In the genomic region with DNA sequence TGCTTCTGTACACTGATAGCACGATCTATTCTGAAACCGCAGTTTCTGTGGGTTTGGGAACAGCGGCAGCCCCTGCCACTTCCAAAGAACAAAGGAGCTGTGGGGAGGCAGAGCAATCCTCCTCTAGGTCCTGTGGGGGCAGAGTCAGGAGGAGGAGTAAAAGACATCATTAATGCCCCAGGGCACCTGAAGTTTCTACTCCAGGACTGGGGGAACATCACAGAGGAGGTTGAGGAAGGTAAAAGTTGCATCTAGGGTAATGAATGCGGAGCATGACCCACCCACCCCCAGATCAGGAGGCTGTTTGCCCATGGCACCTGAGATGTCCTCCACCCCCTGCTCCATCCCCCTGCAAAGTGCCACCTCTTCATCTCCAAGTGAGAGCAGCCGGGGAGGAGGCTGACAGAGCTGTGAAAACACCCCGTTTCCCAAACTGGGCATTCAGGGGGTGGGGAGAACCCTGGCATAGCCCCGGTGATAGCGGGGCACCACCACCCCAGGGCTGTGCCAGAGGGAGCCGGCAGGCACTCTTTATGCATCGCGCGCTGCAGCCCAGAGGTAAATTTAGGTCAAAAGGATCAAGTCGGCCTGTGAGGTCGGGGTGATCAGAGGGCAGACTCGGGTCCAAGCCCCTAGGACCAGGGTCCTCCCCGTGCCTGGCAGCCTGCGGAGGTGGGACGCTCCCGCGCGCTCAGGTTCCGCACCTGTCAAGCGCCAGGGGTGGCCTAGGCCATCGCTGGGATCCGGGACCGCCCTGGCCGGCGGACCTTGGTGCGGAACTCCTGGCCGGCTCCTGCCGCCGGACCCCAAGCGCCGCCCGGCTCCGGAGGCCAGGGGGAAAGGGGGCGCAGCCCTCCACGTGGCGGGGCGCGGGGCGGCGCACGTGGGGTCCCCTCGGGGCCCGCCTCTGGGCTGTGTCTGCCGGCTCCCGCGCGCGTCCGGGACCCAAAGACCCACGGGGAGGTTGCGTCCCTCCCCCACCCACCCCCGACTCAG, we compare ENCODE assay signal across 8 mouse cellular contexts. TPM values are rescaled to one million over a fixed set of nuclear protein-coding genes. Genes with fewer than 3 reads are reported as not detected.
DNase-seq lines count a peak whose midpoint lies in the region; TF ChIP-seq lines count a peak whose summit lies in the region.

No protein-coding gene starts in this region.

- peak overlapping the region; percentile 90 for H3K4me3 ChIP-seq in limb, embryonic 10.5 days
- H3K4me3 ChIP-seq in myocyte = peak overlapping the region; percentile 35

- DNase-seq in gastrocnemius, postnatal 10 days = peak; percentile 44
- no peak for DNase-seq in gastrocnemius, adult 8-10 months (ENCODE audit: low spot score in 2 of 2)
- DNase-seq in CD8-positive naive resting alpha-beta T cell, adult 2 months (ENCODE audit: low read depth in 2 of 2, low spot score in 2 of 2) = peak; percentile 15 to 20
- DNase-seq in embryo, embryonic 11 days = peak; percentile 60
- DNase-seq in heart, postnatal 4 days = peak; percentile 39
- peak; percentile 72 for DNase-seq in limb, embryonic 10.5 days (ENCODE audit: low spot score)
- no peak for DNase-seq in c-Kit-positive CD71-positive TER-119-positive erythroid progenitor cells, embryonic 14.5 days (ENCODE audit: low spot score)

- H3K27me3 ChIP-seq in limb, embryonic 10.5 days (ENCODE audit: low read depth, poor library complexity, severe bottlenecking) = no peaks in the 10 kb centered on the region
- H3K27me3 ChIP-seq in myocyte (ENCODE audit: control insufficient read depth, insufficient read depth, insufficient read length) = no peaks in the 10 kb centered on the region

- no peaks in the 10 kb centered on the region for H3K9me3 ChIP-seq in limb, embryonic 10.5 days (replicated peaks)

- peak overlapping the region; percentile 94 for H3K27ac ChIP-seq in limb, embryonic 10.5 days

- peak overlapping the region; percentile 67 for H3K4me2 ChIP-seq in myocyte (ENCODE audit: low read depth)

- H3K4me1 ChIP-seq in limb, embryonic 10.5 days = peaks cover 31% of the 10 kb centered on the region

- WGBS in limb, embryonic 10.5 days = 2% methylated on average over 53 of the region's 55 CpGs

- TF ChIP-seq POLR2A in myocyte (IDR thresholded peaks at IDR 0.05; ENCODE audit: insufficient read length, low read depth) = no peak

- H3ac ChIP-seq in myocyte (ENCODE audit: control insufficient read depth, insufficient read length) = peak overlapping the region; percentile 86

- H3K79me2 ChIP-seq in myocyte (ENCODE audit: control insufficient read depth, insufficient read depth) = peaks cover 5% of the 10 kb centered on the region

- peaks cover 24% of the 10 kb centered on the region for H3K36me3 ChIP-seq in limb, embryonic 10.5 days
- H3K36me3 ChIP-seq in myocyte (ENCODE audit: control insufficient read depth, insufficient read depth) = no peaks in the 10 kb centered on the region

TF ChIP-seq in myocyte, 11 proteins besides CTCF, POLR2A, EP300 and RAD21:
- TF ChIP-seq MYOD1 (IDR thresholded peaks at IDR 0.05; ENCODE audit: control insufficient read depth in 1 of 3, insufficient read length in 2 of 3, low read depth in 2 of 3) (peak in 2 of 3 experiments; percentile 10 to 55), MYOG (IDR thresholded peaks at IDR 0.05; ENCODE audit: control insufficient read depth in 1 of 3, insufficient read depth in 1 of 3, insufficient read length in 2 of 3, low read depth in 2 of 3) (peak in 1 of 3 experiments; percentile 27), CEBPB (IDR thresholded peaks at IDR 0.05; ENCODE audit: insufficient read depth, poor library complexity, severe bottlenecking) (no peak)

RNA-seq across cellular contexts. Expression of gene Camkk2, which starts 0.7 kb away (rescaled TPM):
- total RNA-seq in gastrocnemius, postnatal 10 days (2021) = 10 to 100 TPM in 1 of 2 experiments, 1 to 10 TPM in 1; 9.7 to 15.6 TPM
- total RNA-seq in gastrocnemius, adult 8-10 months (2022) = 1 to 10 TPM; 2.0 to 3.4 (median 3.1) TPM
- 10 to 100 TPM; 17.7 to 19.2 TPM for total RNA-seq in heart, postnatal 4 days (2021)
- 29.3 and 30.0 TPM in 2 replicates for polyA plus RNA-seq in limb, embryonic 10.5 days (2016; fragmentation: Nextera tagmentation; extraction: Ambion mirVana)
- 8.2 TPM for polyA plus RNA-seq in myocyte (2012; fragmentation: generic; extraction: Trizol)

RNA-seq across cellular contexts. Expression of gene Anapc5, which starts 42.6 kb away (rescaled TPM):
- total RNA-seq in gastrocnemius, postnatal 10 days (2021) = 100 to 1,000 TPM; 160 to 179 TPM
- 100 to 1,000 TPM; 504 to 612 (median 591) TPM for total RNA-seq in gastrocnemius, adult 8-10 months (2022)
- total RNA-seq in heart, postnatal 4 days (2021) = 100 to 1,000 TPM; 275 to 276 TPM
- 489 and 505 TPM in 2 replicates for polyA plus RNA-seq in limb, embryonic 10.5 days (2016; fragmentation: Nextera tagmentation; extraction: Ambion mirVana)
- 197 TPM for polyA plus RNA-seq in myocyte (2012; fragmentation: generic; extraction: Trizol)

Comparison
In these comparisons a context has a peak if more than half of its experiments do, and no peak if none do; other contexts are left out.
1. DNase-seq: peak in gastrocnemius, postnatal 10 days (single experiment), CD8-positive naive resting alpha-beta T cell, adult 2 months (2 of 2), embryo, embryonic 11 days (single experiment), heart, postnatal 4 days (single experiment) and limb, embryonic 10.5 days (single experiment); none in gastrocnemius, adult 8-10 months (0 of 2) and c-Kit-positive CD71-positive TER-119-positive erythroid progenitor cells, embryonic 14.5 days (single experiment).